Mouse (Mus musculus): Measurements from ENCODE around the gene Kcng1.

Kcng1 gene

DNA sequence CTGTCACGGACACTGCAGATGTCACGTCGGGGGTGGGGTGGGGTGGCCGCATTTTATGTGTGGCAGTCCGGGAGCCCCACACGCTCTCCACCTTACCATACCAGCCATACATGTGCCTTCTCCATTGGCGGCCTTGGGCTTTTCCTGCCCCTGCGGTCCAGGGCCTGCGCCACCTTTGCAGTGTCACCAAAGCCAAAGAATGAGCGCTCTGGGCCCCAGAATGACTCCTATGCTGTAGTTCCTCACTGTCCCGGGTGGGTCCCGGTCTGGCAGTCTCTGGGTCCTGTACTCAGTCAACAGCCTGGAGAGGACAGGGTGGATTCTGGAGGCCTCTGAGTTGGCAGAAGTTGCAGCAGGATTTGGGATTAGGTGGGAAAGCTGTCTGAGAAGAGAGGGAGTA lies at the start of gene Kcng1:
Kcng1 (minus strand) TSS at position 155 of the 400 bp plus-strand sequence.
- DNase-seq (ENCODE audit: low read depth, low spot score): no peak

DNA sequence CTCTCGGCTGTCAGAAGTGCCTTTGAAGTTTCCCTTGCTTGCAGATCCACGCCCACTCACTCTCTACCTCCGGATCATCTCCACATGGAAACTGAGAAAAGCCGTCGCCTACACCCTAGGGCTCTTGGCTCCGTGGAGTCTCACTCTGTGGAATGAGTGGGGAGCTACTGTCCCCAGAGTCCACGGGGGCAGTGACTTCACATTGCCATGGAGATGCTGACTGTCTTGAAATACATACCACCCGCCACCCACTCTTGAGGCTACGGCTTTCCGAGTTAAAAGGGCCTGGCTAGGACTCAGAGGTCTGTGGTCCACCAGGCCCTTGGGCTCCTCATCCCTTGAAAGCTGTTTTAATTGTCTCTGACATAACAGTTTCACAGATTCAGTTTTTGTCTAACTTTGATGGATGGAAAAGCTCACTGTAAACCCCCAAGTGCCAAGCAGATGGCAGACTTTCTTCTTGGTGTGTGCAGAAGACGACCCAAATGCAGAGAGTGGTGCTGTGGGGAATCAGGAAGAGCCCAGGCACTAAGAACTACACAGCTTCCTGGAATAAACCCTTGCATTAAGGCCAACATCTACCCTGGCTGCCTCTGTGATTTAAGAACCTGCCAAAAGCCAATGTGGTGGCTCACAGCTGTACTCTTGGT lies 49.0 kb upstream of the Kcng1 start:
- DNase-seq (ENCODE audit: low read depth, low spot score): no peak

DNA sequence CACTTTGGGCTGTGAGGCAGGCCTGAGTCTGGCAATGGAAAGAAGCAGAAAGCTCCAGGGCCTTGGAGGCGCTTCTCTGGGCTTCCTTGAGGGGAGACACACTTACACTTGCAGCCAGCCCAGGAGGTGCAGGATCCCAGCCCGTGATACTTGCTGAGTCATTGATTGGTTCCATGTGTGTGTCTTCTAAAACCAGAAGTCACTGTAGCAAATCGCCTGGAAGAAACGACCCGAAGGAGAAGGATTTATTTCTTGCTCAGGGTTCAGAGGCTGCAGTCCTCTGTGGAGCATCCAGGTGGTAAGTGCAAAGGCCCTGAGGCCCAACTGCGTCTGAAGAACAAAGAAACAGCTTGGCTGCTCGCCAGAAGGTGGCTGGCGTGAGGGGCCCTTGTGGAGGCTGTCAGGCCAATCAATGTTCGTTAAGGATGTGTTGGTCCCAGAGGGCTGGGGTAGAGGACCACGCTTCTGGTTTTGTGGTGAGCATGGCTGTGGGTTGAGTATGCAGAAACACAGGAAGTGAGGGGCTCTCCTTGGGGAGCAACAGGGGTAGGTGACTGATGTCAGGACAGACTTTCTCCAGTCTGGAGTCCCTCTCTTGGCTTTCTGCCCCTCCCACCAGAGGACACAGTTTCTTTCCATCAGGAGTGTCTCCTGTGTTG lies 40.3 kb upstream of the Kcng1 start:
- DNase-seq (ENCODE audit: low read depth, low spot score): peak; percentile 45

GRCm38 (mm10) chr2:168320388-168321182 lies 39.0 kb upstream of the Kcng1 start:
- peak; percentile 22 for DNase-seq (ENCODE audit: low read depth, low spot score)

DNA sequence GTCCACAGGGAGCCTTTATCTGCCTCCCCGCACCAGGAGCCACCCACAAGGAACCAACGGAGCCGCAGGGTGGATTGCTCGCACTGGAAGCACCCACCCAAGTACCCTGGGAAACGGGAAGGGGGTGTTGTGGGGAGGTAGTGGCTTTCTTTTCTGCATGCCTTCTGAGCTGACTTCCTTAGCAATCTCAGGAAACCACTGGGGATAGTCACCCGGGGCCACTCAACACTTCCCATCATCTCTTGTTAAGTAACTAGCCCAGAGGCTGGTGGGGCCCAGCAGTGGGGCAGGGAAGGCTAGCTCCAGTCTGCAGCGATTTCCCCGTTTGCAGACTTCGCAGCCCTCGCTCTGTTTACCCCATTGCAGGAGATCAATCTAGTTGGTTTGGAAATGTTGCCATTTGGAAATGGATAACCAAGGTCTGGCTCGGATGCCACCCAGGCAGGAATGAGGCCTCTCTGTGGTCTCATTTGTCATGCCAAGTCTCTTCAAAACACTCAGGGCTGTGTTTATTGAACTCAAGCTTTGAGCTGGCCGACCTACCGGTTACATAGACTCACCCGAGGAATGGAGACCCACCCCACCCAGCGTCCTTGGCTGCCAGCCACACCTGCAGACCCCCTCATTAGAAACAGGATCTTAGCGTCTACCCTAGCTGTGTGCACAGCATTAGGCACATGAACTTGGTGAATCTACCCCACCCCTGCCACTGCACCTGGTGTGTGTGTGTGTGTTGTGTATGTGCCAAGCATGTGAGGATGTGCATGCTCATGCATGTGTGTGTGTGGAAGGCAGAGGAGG lies 33.3 kb upstream of the Kcng1 start:
- DNase-seq (ENCODE audit: low read depth, low spot score): no peak

DNA sequence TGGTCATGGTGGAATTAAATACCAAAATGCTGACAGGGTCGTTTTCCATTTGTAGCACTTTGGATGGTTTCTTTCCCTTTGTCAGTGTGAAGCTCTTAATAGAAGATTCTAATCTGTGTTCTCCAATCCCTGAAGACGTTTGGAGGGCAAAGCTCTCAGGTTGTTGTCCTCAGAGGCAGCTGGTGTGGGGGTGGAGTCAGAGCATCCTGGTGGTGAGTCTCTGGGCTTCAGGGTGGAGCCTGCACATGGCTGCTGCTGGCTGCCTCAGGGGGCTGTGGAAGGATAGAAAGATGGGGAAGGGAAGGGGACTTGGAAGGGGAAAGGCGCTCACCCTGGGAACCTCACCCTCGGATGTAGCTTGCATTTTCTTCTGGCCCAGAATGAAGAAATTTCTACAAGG lies 31.0 kb upstream of the Kcng1 start:
- no peak for DNase-seq (ENCODE audit: low read depth, low spot score)

DNA sequence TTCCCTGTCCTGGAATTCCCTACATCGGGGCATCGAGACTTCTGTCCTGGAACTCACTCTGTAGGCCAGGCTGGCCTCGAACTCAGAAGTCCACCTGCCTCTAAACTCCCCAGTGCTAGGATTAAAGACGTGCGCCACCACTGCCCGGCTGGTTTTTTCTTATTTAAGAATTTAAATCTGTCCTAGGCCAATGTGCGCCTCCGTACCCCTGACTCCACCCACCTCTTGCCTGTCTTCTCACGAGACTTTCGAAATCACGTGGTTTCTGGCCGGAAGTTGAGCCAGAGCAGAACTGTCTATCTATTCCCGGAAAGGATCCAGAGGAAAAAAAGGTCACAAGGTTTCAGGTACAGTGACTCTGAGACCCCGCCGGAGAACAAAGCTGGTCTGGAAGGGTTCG lies 29.5 kb upstream of the Kcng1 start:
- DNase-seq (ENCODE audit: low read depth, low spot score): no peak

DNA sequence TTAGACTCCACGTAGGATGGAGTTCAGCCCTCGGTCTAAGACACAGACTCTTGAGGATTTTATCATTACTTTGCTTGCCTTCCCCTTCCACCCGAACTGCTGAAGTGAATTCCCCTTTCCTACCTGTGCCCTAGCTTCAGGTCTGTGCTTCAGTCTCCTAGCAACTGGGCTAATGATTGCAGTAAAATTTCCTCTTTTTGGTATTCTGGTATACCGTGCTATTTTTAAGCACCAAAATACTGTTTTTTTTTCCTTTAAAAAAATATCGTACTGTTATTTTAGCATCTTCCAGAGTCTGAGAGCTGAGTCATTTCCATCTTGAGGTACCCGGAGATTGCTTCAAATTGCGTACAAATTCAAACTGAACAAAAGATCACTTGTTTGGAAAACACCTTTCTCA lies 27.4 kb upstream of the Kcng1 start:
- no peak for DNase-seq (ENCODE audit: low read depth, low spot score)

DNA sequence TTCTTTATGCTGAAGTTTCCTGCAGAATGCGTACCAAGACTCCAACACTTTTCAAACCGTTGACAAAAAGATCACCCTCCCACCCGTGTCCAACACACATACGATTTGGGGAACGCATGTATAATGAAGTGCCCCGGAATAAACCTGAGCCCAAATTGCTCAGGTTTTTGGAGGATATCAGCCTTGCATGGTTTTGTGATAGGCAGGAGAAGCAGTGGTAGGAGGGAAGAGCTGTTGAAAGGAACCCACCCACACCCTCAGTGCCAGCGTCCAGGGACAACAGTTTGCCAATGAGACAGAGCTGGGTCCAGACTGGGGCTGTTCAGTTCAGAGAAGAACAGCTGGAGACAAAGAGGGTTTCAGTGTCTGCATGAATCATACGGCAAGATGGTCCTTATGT lies 18.1 kb upstream of the Kcng1 start:
- no peak for DNase-seq (ENCODE audit: low read depth, low spot score)

DNA sequence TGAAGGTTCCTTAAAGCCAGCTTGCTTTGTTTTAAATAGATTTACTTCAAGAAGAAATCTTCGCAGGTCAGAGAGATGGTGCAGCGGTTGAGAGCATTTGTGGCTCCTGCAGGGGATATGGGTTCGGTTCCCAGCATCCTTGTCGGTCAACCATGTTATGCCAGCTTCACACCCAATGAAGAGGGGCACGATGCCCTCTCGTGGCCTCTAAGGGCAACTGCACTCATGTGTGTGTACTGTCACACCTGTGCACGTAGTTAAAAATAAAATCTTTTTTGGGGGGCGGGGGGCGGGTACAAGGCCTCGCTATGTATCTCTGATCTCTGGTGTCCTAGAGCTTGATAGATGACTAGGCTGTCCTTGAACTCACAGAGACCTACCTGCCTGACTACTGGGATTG lies 15.0 kb upstream of the Kcng1 start:
- DNase-seq (ENCODE audit: low read depth, low spot score): no peak

GRCm38 (mm10) chr2:168292521-168292920 lies 11.0 kb upstream of the Kcng1 start:
- no peak for DNase-seq (ENCODE audit: low read depth, low spot score)

DNA sequence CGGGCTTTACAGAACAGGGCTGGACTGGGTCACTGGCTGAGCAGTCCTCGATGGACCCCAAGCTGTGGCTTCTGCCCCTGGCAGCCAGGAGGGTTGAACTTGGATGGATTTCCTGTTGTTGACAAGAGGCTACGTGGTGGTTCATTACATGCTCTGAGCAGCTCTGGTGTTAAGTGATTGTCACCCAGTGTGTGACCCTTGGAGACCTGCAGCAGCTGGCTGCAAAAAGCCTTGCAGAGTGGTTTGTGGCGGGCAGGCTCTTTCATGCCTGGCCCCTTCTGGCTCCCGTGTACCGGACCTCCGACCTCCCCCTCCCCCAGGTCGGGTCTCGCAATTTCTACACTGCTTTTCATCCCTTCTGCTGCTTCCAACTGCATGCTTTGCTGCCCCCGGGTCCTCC lies 10.5 kb upstream of the Kcng1 start:
- no peak for DNase-seq (ENCODE audit: low read depth, low spot score)

GRCm38 (mm10) chr2:168289851-168290250 lies 8.3 kb upstream of the Kcng1 start:
- DNase-seq (ENCODE audit: low read depth, low spot score): no peak

DNA sequence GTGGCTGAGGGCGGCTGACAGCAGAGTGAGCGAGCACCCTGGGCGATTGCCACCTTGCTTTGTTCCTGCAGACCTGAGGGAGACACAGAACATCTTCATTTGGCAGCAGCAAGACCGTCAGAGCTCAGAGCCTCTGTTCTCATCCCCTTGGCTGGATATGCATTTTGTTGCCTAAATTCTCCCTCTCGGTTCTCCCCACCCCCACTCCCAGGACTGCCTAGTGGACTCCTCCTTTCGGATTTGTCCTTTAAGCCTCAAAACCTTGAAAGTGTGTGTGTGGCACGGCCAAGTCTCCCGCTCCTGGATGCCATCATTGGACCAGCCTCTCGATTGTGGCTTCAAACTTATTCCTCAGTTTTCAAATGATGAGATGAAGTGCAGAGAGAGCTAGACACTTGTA lies 7.5 kb upstream of the Kcng1 start:
- DNase-seq (ENCODE audit: low read depth, low spot score): no peak

DNA sequence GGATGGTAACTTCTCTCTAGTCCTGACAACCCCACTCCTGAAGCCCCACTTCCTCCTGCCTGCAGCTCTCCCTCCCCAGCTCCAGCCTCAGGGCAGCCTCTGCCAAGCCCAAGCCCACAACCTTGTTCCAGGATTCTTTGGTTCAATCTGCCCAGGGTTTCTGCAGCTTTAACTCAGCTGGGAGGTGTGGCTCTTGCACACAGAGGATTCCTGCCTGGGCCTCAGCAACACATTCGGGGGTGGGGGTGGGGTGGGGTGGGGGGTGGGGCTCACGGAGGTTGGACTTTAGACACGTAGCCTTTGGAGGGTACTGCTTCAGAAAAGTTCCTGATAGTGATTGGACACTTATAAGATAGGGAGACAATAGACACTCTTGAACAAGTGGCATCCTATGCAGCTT lies 5.5 kb upstream of the Kcng1 start:
- DNase-seq (ENCODE audit: low read depth, low spot score): no peak

DNA sequence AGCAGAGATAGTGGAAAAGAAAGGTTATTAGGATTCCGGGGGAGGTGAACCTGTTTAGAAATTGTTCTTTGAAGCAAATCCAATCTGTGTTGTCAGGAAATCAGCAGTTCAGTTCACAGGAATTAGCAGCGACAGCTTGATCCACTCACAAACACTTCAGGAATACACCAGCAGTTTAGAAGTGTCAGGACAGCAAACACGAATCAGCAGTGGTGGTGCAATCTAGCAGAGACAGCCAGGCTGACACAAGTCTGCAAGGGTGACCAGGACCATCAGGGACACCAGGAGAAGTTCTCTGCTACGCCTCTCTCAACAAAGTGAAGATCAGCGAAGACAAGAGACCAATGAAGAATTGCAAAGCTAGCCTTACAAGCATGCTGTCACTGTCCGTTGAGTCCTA lies 3.6 kb upstream of the Kcng1 start:
- DNase-seq (ENCODE audit: low read depth, low spot score): no peak

DNA sequence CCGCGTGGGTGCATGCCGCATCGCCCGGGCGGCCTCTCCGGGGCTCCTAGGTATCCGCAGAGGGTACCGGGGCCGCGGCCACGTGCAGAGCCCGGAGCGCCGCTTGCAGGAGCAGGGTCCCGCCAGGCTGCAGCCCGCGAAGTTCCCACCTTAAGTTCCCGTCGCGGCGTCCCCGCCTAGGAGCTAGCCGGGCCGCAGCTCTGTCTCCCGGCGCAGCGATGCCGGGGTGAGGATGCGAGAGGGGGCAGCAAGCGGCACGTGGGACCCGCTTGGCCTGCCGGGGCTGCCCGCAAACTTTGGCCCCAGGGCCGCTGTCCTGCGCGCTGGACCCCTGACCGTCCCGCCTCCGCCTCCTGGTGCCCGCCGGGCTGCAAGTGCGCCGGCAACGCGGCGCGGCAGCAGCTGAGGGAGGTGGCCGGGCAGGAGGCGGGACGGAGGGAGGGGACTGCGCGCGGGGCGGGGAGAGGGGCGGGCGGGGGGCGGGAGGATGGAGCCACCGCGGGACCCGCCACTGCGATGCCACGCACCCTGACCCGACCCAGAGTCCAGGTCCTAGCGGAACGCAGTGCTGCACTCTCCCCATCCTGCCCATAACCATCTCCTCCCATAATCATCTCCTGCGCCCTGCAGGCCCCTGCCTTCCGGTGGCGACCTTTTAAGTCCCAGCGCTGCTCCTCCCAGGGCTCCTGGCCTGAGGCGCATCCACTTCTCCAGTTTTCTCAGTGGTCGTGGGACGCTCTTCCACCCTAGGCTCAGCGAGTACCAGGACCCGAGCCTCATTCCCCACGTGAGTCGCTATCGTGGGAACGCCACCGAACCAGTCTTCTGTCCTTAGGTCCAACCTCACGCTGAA lies 581 bp downstream of the Kcng1 start:
- DNase-seq (ENCODE audit: low read depth, low spot score): no peak

DNA sequence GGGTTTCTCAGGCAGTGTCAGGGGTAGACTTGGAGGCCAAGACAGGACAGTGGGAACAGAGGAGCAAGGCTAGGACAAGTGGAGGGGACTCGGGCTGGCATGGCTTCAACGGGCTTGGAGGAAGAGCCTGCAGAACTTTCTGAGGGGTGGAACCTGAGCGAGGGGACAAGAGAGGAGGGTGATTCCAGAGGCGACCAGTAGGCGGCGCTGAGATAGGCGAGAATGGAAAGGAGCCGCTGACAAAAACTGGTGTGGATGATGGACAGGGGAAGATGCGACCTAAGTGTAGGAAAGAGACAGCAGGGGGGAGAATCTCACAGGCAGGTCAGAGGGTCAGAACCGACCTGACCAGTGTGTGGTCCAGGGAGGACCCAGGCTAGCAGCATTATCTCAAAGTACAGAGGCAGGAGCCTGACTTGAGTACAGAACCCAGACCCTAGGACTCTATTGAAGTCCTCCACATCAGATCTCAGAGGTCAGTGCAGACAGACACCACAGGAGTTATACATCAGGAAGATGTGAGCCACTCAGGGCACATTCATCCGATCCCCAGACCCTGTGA lies 7.1 kb downstream of the Kcng1 start:
- no peak for DNase-seq (ENCODE audit: low read depth, low spot score)

- DNase-seq (ENCODE audit: low read depth, low spot score): no peak
Measured at GRCm38 (mm10) chr2:168273387-168273786, 8.1 kb downstream of the Kcng1 start.

DNA sequence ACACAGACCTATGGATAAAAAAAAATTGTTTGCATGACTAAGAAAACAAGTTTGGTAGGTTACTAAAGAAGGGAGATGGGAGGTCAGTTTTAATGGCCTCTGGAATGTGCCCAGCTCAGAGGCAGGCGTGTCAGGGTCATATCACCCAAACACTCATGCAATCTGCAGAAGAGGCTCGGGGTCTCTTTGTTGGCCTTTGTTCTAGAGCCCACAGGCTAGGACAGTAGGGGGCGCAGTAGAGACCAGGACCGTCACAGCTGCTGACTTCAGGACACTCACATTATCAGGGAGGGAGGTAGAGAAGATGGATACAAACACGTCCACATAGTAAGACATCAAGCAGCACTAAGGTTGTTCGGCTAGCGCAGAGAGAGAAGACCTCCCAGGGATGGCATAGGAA lies 13.5 kb downstream of the Kcng1 start:
- DNase-seq (ENCODE audit: low read depth, low spot score): no peak

DNA sequence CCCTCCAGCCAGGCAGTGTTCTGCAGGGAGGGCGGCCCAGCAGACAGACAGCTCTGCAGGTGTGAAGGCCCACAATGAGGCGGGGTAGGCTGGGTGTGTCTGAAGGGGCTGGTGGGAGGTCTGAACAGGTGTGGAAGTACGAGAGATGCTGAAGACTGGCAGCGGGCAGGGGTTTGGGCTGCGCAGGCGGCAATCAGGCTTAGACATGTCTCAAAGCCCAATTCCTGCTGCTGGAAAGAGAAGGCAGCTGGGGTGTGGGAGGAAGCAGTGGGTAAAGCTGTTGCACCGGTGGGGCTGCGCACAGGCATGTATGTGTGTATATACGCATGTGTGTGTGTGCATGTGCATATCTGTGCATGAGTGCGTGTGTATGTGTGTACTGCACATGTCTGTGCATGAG lies 20.6 kb downstream of the Kcng1 start:
- no peak for DNase-seq (ENCODE audit: low read depth, low spot score)

Measured in skeletal muscle tissue, adult 2 months (tissue).